Mouse (Mus musculus) central nervous system, embryonic 14 days (tissue): Measurements from ENCODE around the gene Mroh3. TPM values are rescaled to one million over a fixed set of nuclear protein-coding genes. Genes with fewer than 3 reads are reported as not detected.

Experiments
- polyA plus RNA-seq: library from polyadenylated mRNA; depleted of rRNA; stranded (reverse); fragments of >200 nt; gene quantifications from 2 replicates; pipeline ENCODE4 v1.2.3, GENCODE M21; 2012; rRNA removed

Mroh3 gene
- polyA plus RNA-seq: 0.51 and 0.93 TPM in 2 replicates

GRCm38 (mm10) chr1:136212803-136213202 is at the start of gene Mroh3:
Gene Mroh3 (minus strand): TSS chr1:136212828.

GRCm38 (mm10) chr1:136260635-136261238 is 48.1 kb upstream of the Mroh3 start, which contains the start of gene Gpr25:
Gene Gpr25 (minus strand): TSS chr1:136260873.

GRCm38 (mm10) chr1:136233892-136234594 is 21.4 kb upstream of the Mroh3 start, which contains the start of gene Inava:
Gene Inava (minus strand): TSS chr1:136234264.

Other genes with a start within 250 kb of the Mroh3 start
- 0.04 and 0.11 TPM in 2 replicates for gene Igfn1, start 206.5 kb downstream of the Mroh3 start, polyA plus RNA-seq
- gene Tmem9, start 204.7 kb downstream of the Mroh3 start, polyA plus RNA-seq: 131 and 137 TPM in 2 replicates
- 0.15 and 0.37 TPM in 2 replicates for gene Ascl5, start 162.0 kb downstream of the Mroh3 start, polyA plus RNA-seq
- gene Cacna1s, start 160.1 kb downstream of the Mroh3 start, polyA plus RNA-seq: 0.42 and 3.5 TPM in 2 replicates
- gene Kif21b, start 81.4 kb downstream of the Mroh3 start, polyA plus RNA-seq: 120 and 146 TPM in 2 replicates
- gene Inava, start 21.4 kb upstream of the Mroh3 start, polyA plus RNA-seq: 9.0 and 9.3 TPM in 2 replicates
- gene Gpr25, start 48.0 kb upstream of the Mroh3 start, polyA plus RNA-seq: 2.0 and 2.3 TPM in 2 replicates
- 43.1 and 49.6 TPM in 2 replicates for gene Camsap2, start 133.3 kb upstream of the Mroh3 start, polyA plus RNA-seq
- gene Ddx59, start 202.4 kb upstream of the Mroh3 start, polyA plus RNA-seq: 11.7 and 12.6 TPM in 2 replicates